Mouse (Mus musculus) c-Kit-negative CD71-positive TER-119-positive erythroid progenitor cells, embryonic 14.5 days (primary cell): ENCODE measurements around the gene Sfrp5.

Experiments
- DNase-seq: peaks from one replicate; pipeline ENCODE4 v3.0.0-alpha.2; 2013; ENCODE audit warnings: low read depth, low spot score

The Sfrp5 gene

GRCm38 (mm10) chr19:42201696-42202381 lies at the start of gene Sfrp5:
Sfrp5 (minus strand) TSS chr19:42202252.
- DNase-seq = no peak

GRCm38 (mm10) chr19:42249976-42250914 lies 48.2 kb upstream of the Sfrp5 start:
- DNase-seq = no peak

GRCm38 (mm10) chr19:42247519-42247918 lies 45.5 kb upstream of the Sfrp5 start, which contains the start of gene Golga7b:
Golga7b (plus strand) TSS chr19:42247574.
- no peak for DNase-seq

DNA sequence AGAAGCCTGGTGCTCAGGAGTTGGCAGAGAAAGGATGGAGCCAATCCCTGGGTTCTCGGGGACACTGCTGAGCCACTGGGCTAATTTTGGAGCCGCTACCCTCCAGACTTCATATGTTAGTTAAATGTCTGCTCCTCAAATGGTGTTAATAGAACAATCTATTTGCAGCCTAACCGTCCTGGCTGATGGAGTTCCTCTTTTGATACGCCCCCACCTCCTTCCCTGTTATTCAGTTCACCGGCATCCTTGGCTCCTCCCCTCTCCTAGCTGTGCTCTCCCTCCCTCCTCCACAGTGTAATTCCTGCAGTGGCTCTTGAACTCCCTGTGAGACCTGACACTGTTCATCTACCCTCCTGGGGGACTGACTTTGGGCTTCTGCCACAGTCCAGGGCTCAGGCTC lies 44.6 kb upstream of the Sfrp5 start:
- no peak for DNase-seq

GRCm38 (mm10) chr19:42243401-42243800 lies 41.3 kb upstream of the Sfrp5 start:
- no peak for DNase-seq

DNA sequence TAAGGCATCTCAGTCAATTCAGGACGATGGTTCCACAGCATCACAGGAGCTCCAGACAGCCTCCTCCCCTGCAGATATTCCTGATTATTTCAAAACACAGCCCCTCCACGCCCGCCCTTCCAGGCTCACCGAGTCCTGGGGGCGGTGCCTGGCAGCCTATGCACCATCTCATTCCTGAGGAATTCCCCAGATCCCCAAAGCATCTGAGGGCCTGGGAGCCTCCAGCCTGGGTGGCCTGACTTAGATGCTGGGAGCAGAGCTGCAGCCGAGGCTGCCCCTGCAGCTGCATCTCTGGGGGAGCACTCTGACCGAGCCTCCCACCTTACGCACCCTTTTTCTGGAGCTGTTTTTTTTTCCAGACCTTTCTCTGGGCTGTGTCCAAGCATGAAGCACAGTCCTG lies 38.8 kb upstream of the Sfrp5 start:
- DNase-seq = no peak

DNA sequence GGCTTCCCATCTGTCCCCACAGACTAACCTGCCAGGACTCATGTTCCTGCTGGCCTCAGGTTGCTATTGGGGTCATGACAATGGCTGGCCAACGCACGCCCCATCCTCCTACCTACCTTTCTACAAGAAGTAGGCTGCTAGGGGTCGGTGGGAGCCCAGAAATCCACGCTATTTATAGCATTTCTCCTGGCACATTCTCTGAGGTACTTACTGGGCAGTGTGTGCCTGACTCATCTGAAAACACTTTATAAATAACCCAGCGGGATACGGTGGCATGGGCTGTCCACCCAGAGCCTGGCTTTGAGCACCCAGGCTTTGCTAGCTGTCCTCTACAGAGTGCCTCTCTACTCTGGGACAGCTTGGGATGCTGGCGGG lies 36.3 kb upstream of the Sfrp5 start:
- DNase-seq = no peak

- DNase-seq = no peak
Observed at GRCm38 (mm10) chr19:42237602-42238340, 35.7 kb upstream of the Sfrp5 start.

GRCm38 (mm10) chr19:42230986-42231385 lies 28.9 kb upstream of the Sfrp5 start:
- no peak for DNase-seq

- DNase-seq = peak; percentile 49
Observed at GRCm38 (mm10) chr19:42230288-42230568, 28.2 kb upstream of the Sfrp5 start.

DNA sequence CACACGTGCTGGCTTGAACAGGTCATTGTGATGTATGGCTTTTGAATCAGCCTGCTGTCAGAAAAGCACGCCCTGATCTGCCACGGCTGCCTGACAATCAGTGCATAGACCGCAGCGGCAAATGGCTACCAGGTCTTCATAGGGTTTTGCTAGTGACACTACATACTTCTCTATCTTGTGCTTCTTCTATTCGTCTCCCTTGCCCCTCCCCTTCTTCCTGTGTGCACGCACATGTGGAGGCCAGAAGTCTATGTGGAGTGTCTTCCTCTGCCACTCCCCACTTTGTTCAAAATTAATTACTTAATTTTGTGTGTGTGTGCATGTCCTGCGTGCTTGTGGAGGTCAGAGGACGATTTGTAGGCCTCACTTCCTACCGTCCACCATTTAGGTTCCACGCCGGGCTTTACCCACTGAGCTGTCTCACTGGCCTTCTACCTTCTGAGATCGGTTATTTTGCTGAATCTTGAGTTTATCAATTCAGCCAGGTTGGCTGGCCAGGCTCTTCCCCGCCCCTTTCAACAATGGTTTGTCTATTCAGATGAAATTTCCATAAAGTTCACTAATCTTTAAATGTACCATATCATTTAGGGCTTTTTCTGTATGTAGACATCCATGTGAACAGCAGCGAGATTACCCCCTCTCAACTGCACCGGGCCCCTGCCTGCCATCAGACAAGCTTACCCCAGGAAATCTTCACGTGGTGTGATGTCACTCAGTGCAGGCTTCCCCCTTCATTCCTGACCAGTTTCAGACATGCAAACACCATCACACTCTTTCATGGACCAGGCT lies 27.6 kb upstream of the Sfrp5 start:
- no peak for DNase-seq

DNA sequence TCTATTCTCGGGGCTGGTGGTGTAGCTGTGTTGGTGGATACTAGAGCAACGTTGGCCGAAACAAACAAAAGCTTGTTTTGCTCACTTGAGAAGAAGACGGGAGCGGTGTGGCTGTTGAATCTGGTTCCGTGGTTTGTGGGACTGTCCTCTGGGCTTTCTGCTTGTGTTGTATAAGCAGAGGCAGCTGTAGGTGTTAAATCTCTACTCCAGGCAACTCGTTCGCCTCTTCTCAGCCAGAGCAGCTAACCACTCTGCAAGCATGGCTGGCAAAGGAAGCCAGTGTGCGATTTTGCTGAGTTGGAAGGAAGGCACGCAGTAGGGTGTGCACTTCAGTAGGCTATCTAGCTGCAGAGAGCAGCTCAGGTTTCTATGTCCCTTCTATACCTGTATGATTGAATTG lies 24.4 kb upstream of the Sfrp5 start:
- no peak for DNase-seq

DNA sequence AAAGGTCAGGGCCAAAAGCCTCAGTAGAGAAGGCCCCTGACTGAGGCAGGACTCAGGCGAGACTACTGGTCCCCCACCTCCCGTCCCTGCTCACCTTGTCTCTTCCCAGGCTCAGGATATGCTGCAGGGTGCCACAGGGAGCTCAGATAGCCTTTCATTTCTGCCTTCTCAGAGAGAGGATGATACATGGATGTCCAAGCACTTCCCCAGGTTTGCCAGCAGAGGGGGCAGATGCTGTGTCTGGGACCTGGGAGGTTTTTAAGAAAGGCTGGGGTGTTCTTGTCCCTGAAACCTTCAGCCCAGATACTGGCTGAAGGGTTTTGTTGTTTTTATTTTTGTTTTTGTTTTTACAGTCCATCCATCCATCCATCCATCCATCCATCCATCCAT lies 15.3 kb upstream of the Sfrp5 start:
- no peak for DNase-seq

- DNase-seq = no peak
Observed at GRCm38 (mm10) chr19:42216699-42217373, 14.8 kb upstream of the Sfrp5 start.

DNA sequence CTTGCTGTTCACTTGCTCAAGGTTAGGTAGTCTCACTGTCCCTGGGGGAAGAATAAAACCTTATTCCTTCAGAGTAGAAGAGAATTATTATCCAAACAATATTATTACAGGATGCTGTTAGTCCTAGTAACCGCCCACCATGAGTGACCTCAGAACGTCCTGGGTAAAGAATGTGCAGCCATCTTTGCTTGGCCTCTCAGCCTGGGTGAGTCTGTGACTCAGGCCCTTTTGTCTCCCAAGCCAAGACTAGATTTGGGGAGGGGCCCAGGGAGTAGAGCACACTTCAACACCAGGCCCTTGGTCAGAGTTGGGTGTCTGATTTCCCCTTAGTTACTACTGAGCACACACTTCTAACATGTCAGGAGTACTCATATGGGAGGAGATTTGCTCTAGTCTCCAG lies 12.5 kb upstream of the Sfrp5 start:
- DNase-seq = no peak

GRCm38 (mm10) chr19:42211936-42212335 lies 9.9 kb upstream of the Sfrp5 start:
- DNase-seq = no peak

DNA sequence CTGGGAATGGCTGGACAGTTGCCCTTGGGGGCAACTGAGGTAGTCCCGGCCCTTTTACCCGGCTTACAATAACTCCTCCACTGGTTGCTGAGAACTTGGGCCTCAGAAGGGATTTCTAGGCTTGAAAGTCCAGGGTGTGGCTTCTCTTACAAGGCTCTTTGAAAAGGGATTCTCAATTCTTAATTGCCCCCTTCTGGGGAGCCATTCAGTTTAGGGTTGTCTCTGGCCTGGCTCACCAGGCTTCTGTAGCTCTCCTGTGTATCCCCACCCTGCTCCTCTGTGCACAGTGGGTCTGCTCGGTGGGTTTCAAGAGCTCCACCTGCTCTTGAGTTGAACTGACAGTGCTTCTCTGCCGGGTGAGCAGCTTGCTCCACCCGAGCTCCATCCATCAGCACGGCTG lies 7.9 kb upstream of the Sfrp5 start:
- no peak for DNase-seq

DNA sequence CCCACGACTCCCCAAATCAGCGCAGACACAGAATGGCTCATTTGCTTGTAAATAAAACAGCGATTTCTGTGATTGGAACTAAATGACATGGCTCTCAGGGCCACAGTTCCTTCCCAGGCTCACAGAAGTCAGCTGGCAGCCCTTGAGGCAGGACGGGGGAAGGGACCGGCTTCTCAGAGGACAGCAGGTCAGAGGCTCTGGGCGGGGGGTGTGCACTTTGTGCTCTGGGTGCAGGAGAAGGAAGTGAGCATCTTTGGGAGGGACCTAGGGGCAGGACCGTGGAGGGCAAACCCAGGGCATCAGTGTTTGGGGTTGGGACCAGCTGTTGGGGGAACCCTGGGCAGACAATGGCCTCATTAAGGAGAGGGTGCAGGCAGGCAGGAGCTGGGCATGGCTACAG lies 7.4 kb upstream of the Sfrp5 start:
- no peak for DNase-seq

DNA sequence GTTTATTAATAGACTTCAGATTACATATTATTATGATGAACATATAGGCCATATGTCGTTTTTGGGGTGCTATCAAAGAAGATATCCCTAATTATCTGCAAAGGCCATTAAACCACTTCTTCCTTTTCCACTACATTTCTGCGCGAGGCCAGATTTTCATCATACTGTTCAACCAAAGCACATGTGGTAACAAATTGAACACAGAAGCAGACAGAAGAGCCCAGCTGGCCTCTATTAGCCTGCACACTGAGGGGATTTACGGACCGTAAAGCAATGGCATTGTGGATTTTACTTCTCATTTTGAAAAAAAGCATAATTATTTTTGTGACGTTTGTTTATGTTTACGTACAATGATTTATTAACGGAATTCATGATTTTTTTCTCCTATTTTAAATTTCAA lies 3.1 kb upstream of the Sfrp5 start:
- DNase-seq = no peak

- no peak for DNase-seq
Observed at GRCm38 (mm10) chr19:42204306-42204705, 2.3 kb upstream of the Sfrp5 start.

- DNase-seq = no peak
Observed at GRCm38 (mm10) chr19:42202467-42202866, 415 bp upstream of the Sfrp5 start.
